In the genomic region with DNA sequence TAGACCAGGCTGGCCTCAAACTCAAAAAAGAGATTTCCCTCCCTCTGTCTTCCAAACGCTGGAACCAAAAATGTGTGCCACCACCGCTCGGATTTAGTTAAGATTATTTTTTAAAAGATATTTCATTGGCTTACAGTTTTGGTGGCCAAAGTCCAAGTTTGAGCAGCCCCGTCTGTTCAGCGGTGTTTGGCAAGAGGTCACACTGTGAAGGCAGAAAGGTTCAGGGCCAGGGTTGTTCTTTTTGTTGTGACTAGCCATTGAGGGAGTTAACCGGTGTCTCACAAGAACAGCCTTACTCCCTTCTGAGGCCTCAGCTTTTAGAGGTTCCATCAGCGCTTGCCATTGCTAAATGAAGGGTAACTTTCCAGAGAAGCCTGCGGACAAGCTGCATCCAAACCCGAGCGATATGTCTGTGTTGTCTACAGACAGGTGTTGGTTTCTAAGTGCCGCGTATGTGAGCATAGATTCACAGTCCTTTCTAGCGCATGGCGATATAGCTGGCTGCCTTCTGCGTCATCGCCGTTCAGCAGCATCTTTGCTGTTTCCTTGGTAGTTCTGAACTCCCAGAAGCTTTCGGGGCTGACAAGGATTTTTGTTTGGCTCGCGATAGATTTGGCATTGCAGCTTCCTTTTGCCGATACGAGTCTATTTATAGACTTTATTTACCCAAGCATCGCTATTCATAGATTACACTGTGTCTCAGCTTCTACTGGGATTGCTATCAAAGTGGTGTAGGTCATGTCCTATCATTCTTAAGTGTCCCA, we compare ENCODE assay signal across 10 mouse cellular contexts. TPM values are rescaled to one million over a fixed set of nuclear protein-coding genes. Genes with fewer than 3 reads are reported as not detected.
DNase-seq lines count a peak whose midpoint lies in the region; ATAC-seq and TF ChIP-seq lines count a peak whose summit lies in the region.
"Had no signal": no experiment of that assay in that cellular context is flagged by ENCODE, and none has a peak within 500 bp of the region (broad histone marks: within the 10 kb centered on the region; RNA-seq: fewer than 3 reads in every experiment).

No protein-coding gene starts in this region.

- H3K4me3 ChIP-seq in cerebellum, adult 2 months (replicated peaks; ENCODE audit: insufficient read depth, low read depth, low read length), result peak overlapping the region; percentile 31
- no peak overlapping the region for H3K4me3 ChIP-seq in heart, embryonic 12.5 days
- no peak overlapping the region for H3K4me3 ChIP-seq in heart, embryonic 10.5 days
- no peak overlapping the region for H3K4me3 ChIP-seq in liver, embryonic 16.5 days (ENCODE audit: low read depth, low read length)
- no peak overlapping the region for H3K4me3 ChIP-seq in embryonic facial prominence, embryonic 10.5 days
- H3K4me3 ChIP-seq: neural tube, embryonic 13.5 days had no signal

- H3K4me2 ChIP-seq in heart, embryonic 12.5 days, result peak overlapping the region; percentile 22; the same call in 1 of the 2 replicates
- H3K4me2 ChIP-seq in liver, embryonic 16.5 days (ENCODE audit: low read depth, low read length), result peak overlapping the region; percentile 35
- H3K4me2 ChIP-seq: neural tube, embryonic 13.5 days had no signal

- no peak overlapping the region for H3K9ac ChIP-seq in heart, embryonic 12.5 days
- H3K9ac ChIP-seq in liver, embryonic 16.5 days (ENCODE audit: low read depth, low read length), result no peak overlapping the region
- H3K9ac ChIP-seq: neural tube, embryonic 13.5 days had no signal

- peaks cover 26% of the 10 kb centered on the region for H3K4me1 ChIP-seq in cerebellum, adult 2 months (ENCODE audit: control insufficient read depth, insufficient read depth, low read length)
- H3K4me1 ChIP-seq in heart, embryonic 12.5 days (replicated peaks), result peaks cover 21% of the 10 kb centered on the region
- H3K4me1 ChIP-seq in heart, embryonic 10.5 days, result peaks cover 18% of the 10 kb centered on the region
- H3K4me1 ChIP-seq in liver, embryonic 16.5 days (ENCODE audit: control insufficient read depth, low read depth, low read length), result peaks cover 49% of the 10 kb centered on the region
- H3K4me1 ChIP-seq in embryonic facial prominence, embryonic 10.5 days, result no peaks in the 10 kb centered on the region
- H3K4me1 ChIP-seq: neural tube, embryonic 13.5 days had no signal

- peak overlapping the region; percentile 17 for H3K27ac ChIP-seq in cerebellum, adult 2 months (ENCODE audit: insufficient read depth, low read length)
- H3K27ac ChIP-seq in heart, embryonic 12.5 days (ENCODE audit: poor library complexity, severe bottlenecking), result no peak overlapping the region; the same call in 1 of the 2 replicates
- no peak overlapping the region for H3K27ac ChIP-seq in heart, embryonic 10.5 days
- peak overlapping the region; percentile 56 for H3K27ac ChIP-seq in liver, embryonic 16.5 days (ENCODE audit: low read length)
- H3K27ac ChIP-seq in embryonic facial prominence, embryonic 10.5 days (replicated peaks), result no peak overlapping the region
- H3K27ac ChIP-seq: neural tube, embryonic 13.5 days had no signal

- 17% methylated on average over 23 of the region's 23 CpGs for WGBS in cerebellum, adult 2 months
- 66% methylated on average over 23 of the region's 23 CpGs for WGBS in heart, embryonic 12.5 days
- 78% methylated on average over 23 of the region's 23 CpGs for WGBS in heart, embryonic 10.5 days
- WGBS in liver, embryonic 16.5 days (ENCODE audit: insufficient replicate concordance), result 50% methylated on average over 23 of the region's 23 CpGs
- WGBS in embryonic facial prominence, embryonic 10.5 days, result 92% methylated on average over 23 of the region's 23 CpGs

- peak; percentile 40 to 52 for DNase-seq in cerebellum, adult 2 months
- DNase-seq in cerebellum, postnatal 4 days (ENCODE audit: low spot score in 2 of 2), result no peak
- DNase-seq in heart, embryonic 10.5 days (ENCODE audit: low spot score), result no peak
- DNase-seq in lung, postnatal 36 days, result peak; percentile 23
- no peak for DNase-seq in lung, postnatal 25 days (ENCODE audit: low spot score)
- no peak for DNase-seq in embryonic facial prominence, embryonic 10.5 days (ENCODE audit: low spot score)
- DNase-seq: adrenal gland, postnatal 25 days had no signal

- TF ChIP-seq CTCF in cerebellum, adult 2 months (IDR thresholded peaks at IDR 0.05; ENCODE audit: borderline replicate concordance, insufficient read depth, low read depth, low read length), result no peak

- no peaks in the 10 kb centered on the region for H3K36me3 ChIP-seq in heart, embryonic 12.5 days
- H3K36me3 ChIP-seq in heart, embryonic 10.5 days, result no peaks in the 10 kb centered on the region
- no peaks in the 10 kb centered on the region for H3K36me3 ChIP-seq in liver, embryonic 16.5 days (ENCODE audit: control insufficient read depth, insufficient read depth)
- no peaks in the 10 kb centered on the region for H3K36me3 ChIP-seq in embryonic facial prominence, embryonic 10.5 days (replicated peaks)
- H3K36me3 ChIP-seq: neural tube, embryonic 13.5 days had no signal

- no peaks in the 10 kb centered on the region for H3K9me3 ChIP-seq in heart, embryonic 12.5 days (replicated peaks)
- no peaks in the 10 kb centered on the region for H3K9me3 ChIP-seq in heart, embryonic 10.5 days
- no peaks in the 10 kb centered on the region for H3K9me3 ChIP-seq in liver, embryonic 16.5 days (replicated peaks; ENCODE audit: control insufficient read depth, low read length)
- H3K9me3 ChIP-seq in embryonic facial prominence, embryonic 10.5 days, result no peaks in the 10 kb centered on the region
- H3K9me3 ChIP-seq: neural tube, embryonic 13.5 days had no signal

- TF ChIP-seq POLR2A in cerebellum, adult 2 months (IDR thresholded peaks at IDR 0.05; ENCODE audit: borderline replicate concordance, insufficient read depth, low read length), result no peak

- H3K27me3 ChIP-seq in cerebellum, adult 2 months (ENCODE audit: control insufficient read depth, insufficient read depth, low read length), result no peaks in the 10 kb centered on the region
- H3K27me3 ChIP-seq in heart, embryonic 12.5 days (replicated peaks), result no peaks in the 10 kb centered on the region
- H3K27me3 ChIP-seq in heart, embryonic 10.5 days (ENCODE audit: insufficient read depth, poor library complexity, severe bottlenecking), result no peaks in the 10 kb centered on the region
- H3K27me3 ChIP-seq in liver, embryonic 16.5 days (ENCODE audit: control insufficient read depth, insufficient read depth, low read depth, low read length), result no peaks in the 10 kb centered on the region
- no peaks in the 10 kb centered on the region for H3K27me3 ChIP-seq in embryonic facial prominence, embryonic 10.5 days (replicated peaks; ENCODE audit: low read depth, poor library complexity, severe bottlenecking)
- H3K27me3 ChIP-seq: neural tube, embryonic 13.5 days had no signal

- ATAC-seq in heart, embryonic 12.5 days (ENCODE audit: insufficient number of reproducible peaks, low FRiP score), result no peak
- ATAC-seq in liver, embryonic 16.5 days (ENCODE audit: low read depth), result no peak

RNA-seq across cellular contexts. Expression of a gene that starts 24.3 kb away (rescaled TPM):
- polyA plus RNA-seq in cerebellum, adult 2 months (2012; rRNA removed), result 92.4 and 102 TPM in 2 replicates
- 17.3 and 20.2 TPM in 2 replicates for polyA plus RNA-seq in heart, embryonic 12.5 days (2016; fragmentation: Nextera tagmentation; extraction: Ambion mirVana)
- polyA plus RNA-seq in heart, embryonic 10.5 days (2016; fragmentation: Nextera tagmentation; extraction: Ambion mirVana), result 19.9 and 25.5 TPM in 2 replicates
- 32.7 and 39.1 TPM in 2 replicates for polyA plus RNA-seq in liver, embryonic 16.5 days (2015; fragmentation: Nextera tagmentation; extraction: Ambion mirVana)
- 25.0 and 25.2 TPM in 2 replicates for polyA plus RNA-seq in embryonic facial prominence, embryonic 10.5 days (2016; fragmentation: Nextera tagmentation; extraction: Ambion mirVana)

RNA-seq across cellular contexts. Expression of a gene that starts 35.9 kb away (rescaled TPM):
- 14.9 and 17.0 TPM in 2 replicates for polyA plus RNA-seq in cerebellum, adult 2 months (2012; rRNA removed)
- 9.8 and 11.6 TPM in 2 replicates for polyA plus RNA-seq in heart, embryonic 12.5 days (2016; fragmentation: Nextera tagmentation; extraction: Ambion mirVana)
- 16.1 and 16.9 TPM in 2 replicates for polyA plus RNA-seq in heart, embryonic 10.5 days (2016; fragmentation: Nextera tagmentation; extraction: Ambion mirVana)
- polyA plus RNA-seq in liver, embryonic 16.5 days (2015; fragmentation: Nextera tagmentation; extraction: Ambion mirVana), result 8.5 and 10.1 TPM in 2 replicates
- polyA plus RNA-seq in embryonic facial prominence, embryonic 10.5 days (2016; fragmentation: Nextera tagmentation; extraction: Ambion mirVana), result 15.9 and 17.9 TPM in 2 replicates

RNA-seq across cellular contexts. Expression of a gene that starts 51.4 kb away (rescaled TPM):
- 40.5 and 45.2 TPM in 2 replicates for polyA plus RNA-seq in cerebellum, adult 2 months (2012; rRNA removed)
- 100.0 and 100 TPM in 2 replicates for polyA plus RNA-seq in heart, embryonic 12.5 days (2016; fragmentation: Nextera tagmentation; extraction: Ambion mirVana)
- polyA plus RNA-seq in heart, embryonic 10.5 days (2016; fragmentation: Nextera tagmentation; extraction: Ambion mirVana), result 137 and 180 TPM in 2 replicates
- 49.4 and 54.4 TPM in 2 replicates for polyA plus RNA-seq in liver, embryonic 16.5 days (2015; fragmentation: Nextera tagmentation; extraction: Ambion mirVana)
- polyA plus RNA-seq in embryonic facial prominence, embryonic 10.5 days (2016; fragmentation: Nextera tagmentation; extraction: Ambion mirVana), result 265 and 267 TPM in 2 replicates

Comparison
In these comparisons a context has a peak if more than half of its experiments do, and no peak if none do; other contexts are left out.
1. DNase-seq: peak in cerebellum, adult 2 months (2 of 2) and lung, postnatal 36 days (single experiment); none in cerebellum, postnatal 4 days (0 of 2), heart, embryonic 10.5 days (single experiment), lung, postnatal 25 days (single experiment) and embryonic facial prominence, embryonic 10.5 days (single experiment).
2. H3K27ac ChIP-seq: peak in cerebellum, adult 2 months (single experiment) and liver, embryonic 16.5 days (single experiment); none in heart, embryonic 12.5 days (single experiment), heart, embryonic 10.5 days (single experiment) and embryonic facial prominence, embryonic 10.5 days (single experiment).